Comparison of ENCODE assay signal across 15 mouse cellular contexts in the genomic region with DNA sequence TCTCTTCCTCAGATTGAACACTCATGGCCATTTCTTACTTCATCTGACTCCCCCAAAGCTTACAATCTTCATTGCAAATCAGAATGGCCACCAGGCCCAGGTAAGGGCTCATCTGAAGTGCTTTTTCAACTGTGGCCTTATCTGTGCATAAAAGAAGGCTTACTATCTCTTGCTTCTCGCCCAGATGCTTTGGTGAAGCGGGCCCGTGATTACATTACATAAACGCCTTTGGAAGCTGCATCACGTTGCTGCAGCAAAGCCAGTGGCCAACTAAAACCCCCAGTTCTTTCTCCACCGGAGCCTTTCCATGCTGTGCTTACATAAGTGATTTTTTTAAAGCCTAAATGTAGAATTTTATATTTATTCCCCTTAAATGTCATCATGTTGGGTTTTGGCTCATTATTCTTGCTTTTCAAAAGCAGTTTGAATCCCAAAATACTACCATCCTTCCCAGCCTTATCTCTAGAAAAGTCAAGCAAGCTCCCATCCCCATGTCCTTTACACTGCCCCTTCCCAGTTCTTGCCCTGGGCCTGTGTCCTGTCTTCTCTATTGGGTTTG. TPM values are rescaled to one million over a fixed set of nuclear protein-coding genes. Genes with fewer than 3 reads are reported as not detected.
DNase-seq lines count a peak whose midpoint lies in the region; ATAC-seq lines count a peak whose summit lies in the region.
"Had no signal": no experiment of that assay in that cellular context is flagged by ENCODE, and none has a peak within 500 bp of the region (broad histone marks: within the 10 kb centered on the region; RNA-seq: fewer than 3 reads in every experiment).

No protein-coding gene starts in this region.

- peak; percentile 17 for ATAC-seq in frontal cortex, adult (ENCODE audit: low TSS enrichment)
- ATAC-seq in midbrain, embryonic 14.5 days (ENCODE audit: low FRiP score, low TSS enrichment), result no peak
- no peak for ATAC-seq in hindbrain, embryonic 13.5 days (ENCODE audit: low FRiP score)

- peaks cover 13% of the 10 kb centered on the region for H3K36me3 ChIP-seq in midbrain, embryonic 10.5 days
- H3K36me3 ChIP-seq in midbrain, embryonic 14.5 days (ENCODE audit: control insufficient read depth, insufficient read depth, low read length), result no peaks in the 10 kb centered on the region; the same call in 1 of the 2 replicates
- H3K36me3 ChIP-seq in hindbrain, embryonic 13.5 days, result peaks cover 10% of the 10 kb centered on the region; the same call in 1 of the 2 replicates

- H3K9ac ChIP-seq in midbrain, embryonic 14.5 days (replicated peaks; ENCODE audit: low read length), result no peak overlapping the region
- peak overlapping the region; percentile 43; the same call in 1 of the 2 replicates for H3K9ac ChIP-seq in hindbrain, embryonic 13.5 days
- H3K9ac ChIP-seq: embryonic facial prominence, embryonic 15.5 days had no signal

- intact Hi-C loops in heart, postnatal 25 days (cut with DNase I), result loop anchor here (5.0 kb wide), 1 partner anchor 507 kb away; no protein-coding TSS in a partner anchor

- WGBS in midbrain, embryonic 10.5 days, result 46% methylated on average over 6 of the region's 6 CpGs
- WGBS in midbrain, embryonic 14.5 days, result 52% methylated on average over 6 of the region's 6 CpGs
- 64% methylated on average over 6 of the region's 6 CpGs for WGBS in hindbrain, embryonic 13.5 days

- H3K9me3 ChIP-seq in midbrain, embryonic 10.5 days (replicated peaks), result no peaks in the 10 kb centered on the region
- no peaks in the 10 kb centered on the region for H3K9me3 ChIP-seq in midbrain, embryonic 14.5 days (ENCODE audit: control insufficient read depth, low read length)
- no peaks in the 10 kb centered on the region for H3K9me3 ChIP-seq in hindbrain, embryonic 13.5 days
- H3K9me3 ChIP-seq: embryonic facial prominence, embryonic 15.5 days; heart, embryonic 10.5 days had no signal

- peaks cover 85% of the 10 kb centered on the region for H3K27me3 ChIP-seq in midbrain, embryonic 10.5 days (ENCODE audit: low read depth, poor library complexity, severe bottlenecking)
- peaks cover 13% of the 10 kb centered on the region for H3K27me3 ChIP-seq in midbrain, embryonic 14.5 days (ENCODE audit: control insufficient read depth, insufficient read depth, low read length)
- peaks cover 25% of the 10 kb centered on the region for H3K27me3 ChIP-seq in hindbrain, embryonic 13.5 days

- DNase-seq in frontal cortex, postnatal 10 days (ENCODE audit: low spot score in 2 of 2), result no peak
- no peak for DNase-seq in midbrain, embryonic 10.5 days (ENCODE audit: low spot score)
- DNase-seq in midbrain, embryonic 14.5 days, result no peak
- peak; percentile 78 for DNase-seq in right cerebral cortex, postnatal 25 days
- no peak for DNase-seq in heart, postnatal 25 days (ENCODE audit: low spot score)
- no peak for DNase-seq in kidney, adult 9 months

- H3K4me1 ChIP-seq in midbrain, embryonic 10.5 days, result peaks cover 59% of the 10 kb centered on the region
- peaks cover 21% of the 10 kb centered on the region for H3K4me1 ChIP-seq in midbrain, embryonic 14.5 days (ENCODE audit: control insufficient read depth, insufficient read depth, low read length)
- peaks cover 56% of the 10 kb centered on the region for H3K4me1 ChIP-seq in hindbrain, embryonic 13.5 days (replicated peaks)

- peak overlapping the region; percentile 52 for H3K27ac ChIP-seq in midbrain, embryonic 10.5 days (replicated peaks)
- H3K27ac ChIP-seq in midbrain, embryonic 14.5 days (replicated peaks; ENCODE audit: low read depth, low read length), result no peak overlapping the region
- H3K27ac ChIP-seq in hindbrain, embryonic 13.5 days, result 0 out of 2 replicates have a peak overlapping the region, but pooled peaks have one; percentile 18
- H3K27ac ChIP-seq: embryonic facial prominence, embryonic 15.5 days; heart, embryonic 10.5 days had no signal

- H3K4me3 ChIP-seq in midbrain, embryonic 10.5 days, result no peak overlapping the region
- no peak overlapping the region for H3K4me3 ChIP-seq in midbrain, embryonic 14.5 days (replicated peaks; ENCODE audit: low read depth, low read length)
- H3K4me3 ChIP-seq in hindbrain, embryonic 13.5 days, result no peak overlapping the region
- H3K4me3 ChIP-seq: embryonic facial prominence, embryonic 15.5 days; heart, embryonic 10.5 days had no signal

- no peak overlapping the region for H3K4me2 ChIP-seq in midbrain, embryonic 14.5 days (ENCODE audit: low read length)
- no peak overlapping the region for H3K4me2 ChIP-seq in hindbrain, embryonic 13.5 days
- H3K4me2 ChIP-seq: embryonic facial prominence, embryonic 15.5 days had no signal

RNA-seq across cellular contexts. Expression of a gene that starts 5.2 kb away (rescaled TPM):
- polyA plus RNA-seq in midbrain, embryonic 10.5 days (2016; fragmentation: Nextera tagmentation; extraction: Ambion mirVana), result 0.23 and 0.61 TPM in 2 replicates
- polyA plus RNA-seq in midbrain, embryonic 14.5 days (2014; fragmentation: Nextera tagmentation; extraction: Ambion mirVana), result 3.0 and 3.9 TPM in 2 replicates
- polyA plus RNA-seq in hindbrain, embryonic 13.5 days (2015; fragmentation: Nextera tagmentation; extraction: Ambion mirVana), result 2.2 and 2.5 TPM in 2 replicates
- under 1 TPM in 1 of 2 experiments, not detected in 1; 0.06 TPM for total RNA-seq in heart, postnatal 25 days (2021)
- total RNA-seq: hematopoietic stem cell, adult 5-6 weeks had no signal
- polyA plus RNA-seq: heart, embryonic 10.5 days; kidney, embryonic 14.5 days; lung, adult 2 months; stomach, embryonic 14.5 days had no signal

RNA-seq across cellular contexts. Expression of a gene that starts 17.1 kb away (rescaled TPM):
- 0.46 and 0.75 TPM in 2 replicates for polyA plus RNA-seq in midbrain, embryonic 10.5 days (2016; fragmentation: Nextera tagmentation; extraction: Ambion mirVana)
- polyA plus RNA-seq in midbrain, embryonic 14.5 days (2014; fragmentation: Nextera tagmentation; extraction: Ambion mirVana), result 1.5 TPM in 2 replicates
- 1.6 and 1.7 TPM in 2 replicates for polyA plus RNA-seq in hindbrain, embryonic 13.5 days (2015; fragmentation: Nextera tagmentation; extraction: Ambion mirVana)
- total RNA-seq in heart, postnatal 25 days (2021), result under 1 TPM; 0.10 to 0.14 TPM
- total RNA-seq: hematopoietic stem cell, adult 5-6 weeks had no signal
- polyA plus RNA-seq: C2C12 had no signal

RNA-seq across cellular contexts. Expression of a gene that starts 26.0 kb away (rescaled TPM):
- polyA plus RNA-seq in midbrain, embryonic 10.5 days (2016; fragmentation: Nextera tagmentation; extraction: Ambion mirVana), result 3.0 and 4.3 TPM in 2 replicates
- 18.2 and 19.4 TPM in 2 replicates for polyA plus RNA-seq in midbrain, embryonic 14.5 days (2014; fragmentation: Nextera tagmentation; extraction: Ambion mirVana)
- 41.5 and 42.3 TPM in 2 replicates for polyA plus RNA-seq in hindbrain, embryonic 13.5 days (2015; fragmentation: Nextera tagmentation; extraction: Ambion mirVana)
- total RNA-seq in heart, postnatal 25 days (2021), result 100 to 1,000 TPM; 600 to 610 TPM
- total RNA-seq: hematopoietic stem cell, adult 5-6 weeks had no signal

RNA-seq across cellular contexts. Expression of a gene that starts 52.5 kb away (rescaled TPM):
- polyA plus RNA-seq in midbrain, embryonic 10.5 days (2016; fragmentation: Nextera tagmentation; extraction: Ambion mirVana), result 9.3 and 9.9 TPM in 2 replicates
- 5.2 and 6.4 TPM in 2 replicates for polyA plus RNA-seq in midbrain, embryonic 14.5 days (2014; fragmentation: Nextera tagmentation; extraction: Ambion mirVana)
- polyA plus RNA-seq in hindbrain, embryonic 13.5 days (2015; fragmentation: Nextera tagmentation; extraction: Ambion mirVana), result 4.7 and 4.9 TPM in 2 replicates
- total RNA-seq in heart, postnatal 25 days (2021), result 1 to 10 TPM; 4.4 to 4.5 TPM
